Mouse (Mus musculus): ENCODE measurements around the gene U2af2.
"Not testable (repeated sequence)": the region's sequence is repeated elsewhere in the genome, so short reads cannot be mapped to it uniquely, and the experiment has no call there.

The U2af2 gene

GRCm38 (mm10) chr7:5062360-5063001, 538 bp downstream of the U2af2 start:
- no peak for ATAC-seq (ENCODE audit: insufficient number of reproducible peaks, low FRiP score, low TSS enrichment)

- ATAC-seq (ENCODE audit: insufficient number of reproducible peaks, low FRiP score, low TSS enrichment), result no peak
Measured at GRCm38 (mm10) chr7:5064886-5065285, 2.9 kb downstream of the U2af2 start.

GRCm38 (mm10) chr7:5073586-5073985, 11.6 kb downstream of the U2af2 start:
- no peak for ATAC-seq (ENCODE audit: insufficient number of reproducible peaks, low FRiP score, low TSS enrichment)

- ATAC-seq (ENCODE audit: insufficient number of reproducible peaks, low FRiP score, low TSS enrichment), result no peak
Measured at GRCm38 (mm10) chr7:5074984-5075383, 13.0 kb downstream of the U2af2 start.

- ATAC-seq (ENCODE audit: insufficient number of reproducible peaks, low FRiP score, low TSS enrichment), result no peak
Measured at GRCm38 (mm10) chr7:5076931-5077330, 15.0 kb downstream of the U2af2 start.

GRCm38 (mm10) chr7:5079365-5080009, 17.5 kb downstream of the U2af2 start:
- not testable (repeated sequence) for ATAC-seq (ENCODE audit: insufficient number of reproducible peaks, low FRiP score, low TSS enrichment)

- ATAC-seq (ENCODE audit: insufficient number of reproducible peaks, low FRiP score, low TSS enrichment), result peak; percentile 97
Measured at GRCm38 (mm10) chr7:5080010-5080751, 18.2 kb downstream of the U2af2 start, which contains the start of gene Epn1. Gene Epn1 (plus strand): TSS chr7:5080235.

- no peak for ATAC-seq (ENCODE audit: insufficient number of reproducible peaks, low FRiP score, low TSS enrichment)
Measured at GRCm38 (mm10) chr7:5080815-5081214, 18.9 kb downstream of the U2af2 start.

GRCm38 (mm10) chr7:5081241-5081640, 19.3 kb downstream of the U2af2 start:
- ATAC-seq (ENCODE audit: insufficient number of reproducible peaks, low FRiP score, low TSS enrichment), result no peak

GRCm38 (mm10) chr7:5081939-5082338, 20.0 kb downstream of the U2af2 start:
- no peak for ATAC-seq (ENCODE audit: insufficient number of reproducible peaks, low FRiP score, low TSS enrichment)

GRCm38 (mm10) chr7:5083325-5084105, 21.6 kb downstream of the U2af2 start:
- no peak for ATAC-seq (ENCODE audit: insufficient number of reproducible peaks, low FRiP score, low TSS enrichment)

- ATAC-seq (ENCODE audit: insufficient number of reproducible peaks, low FRiP score, low TSS enrichment), result no peak
Measured at GRCm38 (mm10) chr7:5085512-5085911, 23.6 kb downstream of the U2af2 start.

- no peak for ATAC-seq (ENCODE audit: insufficient number of reproducible peaks, low FRiP score, low TSS enrichment)
Measured at GRCm38 (mm10) chr7:5086921-5087440, 25.0 kb downstream of the U2af2 start.

- no peak for ATAC-seq (ENCODE audit: insufficient number of reproducible peaks, low FRiP score, low TSS enrichment)
Measured at GRCm38 (mm10) chr7:5087886-5088285, 25.9 kb downstream of the U2af2 start.

GRCm38 (mm10) chr7:5089853-5090252, 27.9 kb downstream of the U2af2 start:
- ATAC-seq (ENCODE audit: insufficient number of reproducible peaks, low FRiP score, low TSS enrichment), result no peak

GRCm38 (mm10) chr7:5091008-5091728, 29.2 kb downstream of the U2af2 start:
- ATAC-seq (ENCODE audit: insufficient number of reproducible peaks, low FRiP score, low TSS enrichment), result no peak

GRCm38 (mm10) chr7:5092381-5092780, 30.4 kb downstream of the U2af2 start:
- no peak for ATAC-seq (ENCODE audit: insufficient number of reproducible peaks, low FRiP score, low TSS enrichment)

GRCm38 (mm10) chr7:5092831-5093510, 31.0 kb downstream of the U2af2 start:
- no peak for ATAC-seq (ENCODE audit: insufficient number of reproducible peaks, low FRiP score, low TSS enrichment)

- ATAC-seq (ENCODE audit: insufficient number of reproducible peaks, low FRiP score, low TSS enrichment), result no peak
Measured at GRCm38 (mm10) chr7:5098769-5099168, 36.8 kb downstream of the U2af2 start.

Data from cerebellum, adult (tissue).